Mouse (Mus musculus) midbrain, postnatal 0 days (tissue): ENCODE measurements around the gene Zyg11b. TPM values are rescaled to one million over a fixed set of nuclear protein-coding genes. Genes with fewer than 3 reads are reported as not detected.

Experiments
- ATAC-seq: fragments of 200-750 bp; cut with Nextera tagmentation; 2 replicates; pipeline ENCODE4 v1.8.0; 2017; ENCODE audit warnings: moderate number of reproducible peaks, mild to moderate bottlenecking, moderate TSS enrichment, moderate library complexity; ENCODE audit not compliant: low FRiP score
- DNase-seq: peaks from one replicate; pipeline ENCODE4 v3.0.0-alpha.2; 2015; ENCODE audit warnings: low spot score
- H3K27ac ChIP-seq: fragments of 300-500 bp; sonication (generic); 2 replicates; pipeline ENCODE4 v1.5.1; 2014; ENCODE audit warnings: low read depth, mild to moderate bottlenecking, low read length, mixed read lengths
- H3K27me3 ChIP-seq: fragments of 300-500 bp; sonication (generic); 2 replicates; pipeline ENCODE4 v1.6.1; 2014; ENCODE audit warnings: low read length, control low read depth, mixed read lengths; ENCODE audit not compliant: insufficient read depth
- H3K36me3 ChIP-seq: fragments of 300-500 bp; sonication (generic); 2 replicates; pipeline ENCODE4 v1.6.1; 2014; ENCODE audit warnings: low read length, control low read depth, mixed read lengths; ENCODE audit not compliant: insufficient read depth
- H3K4me1 ChIP-seq: fragments of 300-500 bp; sonication (generic); 2 replicates; pipeline ENCODE4 v1.6.1; 2014; ENCODE audit warnings: mild to moderate bottlenecking, control low read depth, antibody characterized with exemption, low read length, mixed read lengths; ENCODE audit not compliant: insufficient read depth
- H3K4me2 ChIP-seq: fragments of 300-500 bp; sonication (generic); 2 replicates; pipeline ENCODE4 v1.6.1; 2014; ENCODE audit warnings: low read depth, mild to moderate bottlenecking, low read length, mixed read lengths; ENCODE audit not compliant: poor library complexity, severe bottlenecking
- H3K4me3 ChIP-seq: fragments of 300-500 bp; sonication (generic); 2 replicates; pipeline ENCODE4 v1.5.1; 2014; ENCODE audit warnings: low read depth, mild to moderate bottlenecking, low read length, moderate library complexity
- H3K9ac ChIP-seq: fragments of 300-500 bp; sonication (generic); replicated peaks from 2 replicates; pipeline ENCODE4 v1.6.1; 2014; ENCODE audit warnings: mild to moderate bottlenecking, low read length, moderate library complexity, mixed read lengths; ENCODE audit not compliant: poor library complexity, severe bottlenecking
- H3K9me3 ChIP-seq: fragments of 300-500 bp; sonication (generic); 2 replicates; pipeline ENCODE4 v1.6.1; 2016; ENCODE audit warnings: low read length, control low read depth
- CTCF ChIP-seq: IDR thresholded peaks from 2 replicates; pipeline ENCODE4 v1.5.1; 2016; ENCODE audit warnings: antibody characterized with exemption, mild to moderate bottlenecking
- WGBS: fragments of 180-500 bp; shearing (Covaris S2); extraction: QIAGEN DNeasy Blood & Tissue Kit; methylation state at CpG from one replicate; pipeline ENCODE4 v1.1.7; 2014; 5-methylcytosine and 5-hydroxymethylcytosine counted together
- polyA plus RNA-seq: library from polyadenylated mRNA; unstranded; fragments of >200 nt; fragmentation: Nextera tagmentation; extraction: Ambion mirVana; gene quantifications from 2 replicates; pipeline ENCODE4 v1.2.1, GENCODE M21; 2015
- total RNA-seq: library from RNA; depleted of rRNA; stranded (reverse); fragments of >200 nt; gene quantifications from 2 replicates; pipeline ENCODE4 v1.2.3, GENCODE M21; 2014

The Zyg11b gene
- total and polyA plus RNA-seq, 2 experiments from 2014 or later = 26.0 to 131 TPM

- H3K27ac ChIP-seq = no peak overlapping the region
- DNase-seq (peak; percentile 37), ATAC-seq (no peak)
- no peaks in the 10 kb centered on the region for H3K4me1 ChIP-seq
- TF ChIP-seq CTCF = no peak
- no peaks in the 10 kb centered on the region for H3K27me3 ChIP-seq
- H3K4me3 ChIP-seq = no peak overlapping the region
- H3K36me3 ChIP-seq = no peaks in the 10 kb centered on the region
- no peaks in the 10 kb centered on the region for H3K9me3 ChIP-seq
- H3K9ac ChIP-seq = no peak overlapping the region
- H3K4me2 ChIP-seq = no peak overlapping the region
- WGBS = 72% methylated on average over 7 of the region's 7 CpGs
These were observed 19.9 kb upstream of the Zyg11b start for GRCm38 (mm10) chr4:108320627-108321380.

GRCm38 (mm10) chr4:108319747-108320146, 18.9 kb upstream of the Zyg11b start:
- peak; percentile 38; the same call in 1 of the 2 replicates for TF ChIP-seq CTCF
- Histone ChIP-seq H3K9me3 (no peaks in the 10 kb centered on the region), H3K4me3 (no peak overlapping the region), H3K36me3 (no peaks in the 10 kb centered on the region), H3K27me3 (no peaks in the 10 kb centered on the region), H3K27ac (no peak overlapping the region), H3K4me1 (no peaks in the 10 kb centered on the region), H3K4me2 (no peak overlapping the region), H3K9ac (no peak overlapping the region)
- ATAC-seq (no peak), DNase-seq (no peak)
- 74% methylated on average over 6 of the region's 6 CpGs for WGBS

DNA sequence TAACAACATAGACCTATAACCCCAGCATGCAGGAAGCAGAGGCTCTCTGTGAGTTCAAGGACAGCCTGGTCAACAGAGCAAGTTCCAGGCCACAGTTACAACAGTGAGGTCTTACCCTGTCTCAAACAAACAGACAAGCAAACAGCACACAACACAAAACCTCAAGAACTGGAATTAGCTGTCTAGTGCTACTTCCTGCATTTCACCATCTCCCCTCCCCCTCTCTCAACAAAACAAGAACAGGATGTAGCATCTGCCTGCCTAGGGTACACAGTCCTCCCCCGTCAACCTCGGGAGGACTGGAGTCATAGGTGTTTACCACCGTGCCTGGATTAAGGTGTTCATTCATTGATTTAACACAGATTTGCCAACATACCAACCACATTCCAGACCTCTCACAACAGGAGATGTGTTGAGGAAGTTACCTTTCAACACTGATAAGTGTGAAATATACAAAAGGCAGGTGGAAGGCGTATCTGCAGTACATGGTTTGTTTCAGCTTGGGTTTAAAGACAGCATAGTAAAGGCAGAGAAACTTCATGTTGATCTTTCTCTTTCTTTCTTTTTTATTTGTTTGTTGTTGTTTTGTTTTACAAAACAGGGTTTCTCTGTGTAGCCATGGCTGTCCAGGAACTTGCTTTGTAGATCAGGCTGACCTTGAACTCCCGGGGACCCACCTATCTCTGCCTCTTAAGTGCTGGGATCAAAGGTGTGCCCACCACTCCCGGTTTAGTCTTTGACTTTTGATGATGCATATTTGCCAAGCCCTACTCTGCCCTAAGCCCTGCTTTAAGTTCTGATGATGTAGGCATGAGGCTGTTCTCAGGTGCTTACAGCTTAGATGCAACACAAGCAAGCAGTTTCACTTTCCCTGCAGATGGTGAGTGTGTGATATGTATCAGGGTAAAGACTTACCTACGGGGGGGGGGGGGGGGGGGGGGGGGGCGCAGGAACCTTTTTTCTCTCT, 18.0 kb upstream of the Zyg11b start:
- Histone ChIP-seq H3K9me3 (no peaks in the 10 kb centered on the region), H3K4me3 (no peak overlapping the region), H3K4me1 (no peaks in the 10 kb centered on the region), H3K36me3 (no peaks in the 10 kb centered on the region), H3K27ac (no peak overlapping the region), H3K9ac (no peak overlapping the region), H3K4me2 (no peak overlapping the region), H3K27me3 (no peaks in the 10 kb centered on the region)
- ATAC-seq (no peak), DNase-seq (no peak)
- 92% methylated on average over 7 of the region's 8 CpGs for WGBS
- no peak for TF ChIP-seq CTCF

- H3K4me3 ChIP-seq = no peak overlapping the region
- no peaks in the 10 kb centered on the region for H3K27me3 ChIP-seq
- H3K9me3 ChIP-seq = no peaks in the 10 kb centered on the region
- no peak for DNase-seq
- 79% methylated on average over 12 of the region's 12 CpGs for WGBS
- no peaks in the 10 kb centered on the region for H3K4me1 ChIP-seq
- H3K9ac ChIP-seq = no peak overlapping the region
- no peaks in the 10 kb centered on the region for H3K36me3 ChIP-seq
- no peak overlapping the region for H3K4me2 ChIP-seq
- no peak for ATAC-seq
- TF ChIP-seq CTCF = no peak
- no peak overlapping the region for H3K27ac ChIP-seq
These were observed 17.0 kb upstream of the Zyg11b start for GRCm38 (mm10) chr4:108317656-108318605.

GRCm38 (mm10) chr4:108314041-108314440, 13.1 kb upstream of the Zyg11b start:
- no peaks in the 10 kb centered on the region for H3K36me3 ChIP-seq
- WGBS = 42% methylated on average over 5 of the region's 5 CpGs

More at GRCm38 (mm10) chr4:108314041-108314440, 13.1 kb upstream of the Zyg11b start:
- no peak overlapping the region for H3K27ac ChIP-seq
- TF ChIP-seq CTCF = no peak
- no peak for ATAC-seq
- H3K9me3 ChIP-seq = no peaks in the 10 kb centered on the region
- H3K4me2 ChIP-seq = no peak overlapping the region
- no peak for DNase-seq
- H3K4me3 ChIP-seq = no peak overlapping the region
- no peak overlapping the region for H3K9ac ChIP-seq
- no peaks in the 10 kb centered on the region for H3K27me3 ChIP-seq
- H3K4me1 ChIP-seq = no peaks in the 10 kb centered on the region
